Mouse (Mus musculus) kidney, adult 9 months (tissue): Measurements from ENCODE around the gene Arl15.

Experiments
- DNase-seq: peaks from one replicate; pipeline ENCODE4 v3.0.0; 2022

Arl15 gene

DNA sequence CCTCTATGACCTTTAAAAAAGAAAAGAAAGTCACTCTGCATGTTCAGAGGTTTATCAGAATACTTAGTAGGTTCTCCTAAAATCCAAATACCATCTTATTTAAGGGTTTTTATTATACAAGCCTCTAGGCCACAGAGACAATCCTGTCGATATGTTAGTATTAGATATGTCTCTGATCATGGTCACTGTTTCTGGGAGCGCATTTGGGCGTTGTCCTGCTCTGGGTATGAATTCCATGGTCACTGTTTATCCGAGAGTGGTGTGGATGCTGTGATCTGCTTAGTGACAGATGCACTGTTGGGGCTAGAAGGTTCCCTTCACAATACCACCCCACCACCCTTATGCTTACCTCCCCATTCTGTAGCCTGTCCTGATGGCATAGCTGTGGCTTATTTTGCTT lies 320.8 kb downstream of the Arl15 start:
- DNase-seq, result no peak

DNA sequence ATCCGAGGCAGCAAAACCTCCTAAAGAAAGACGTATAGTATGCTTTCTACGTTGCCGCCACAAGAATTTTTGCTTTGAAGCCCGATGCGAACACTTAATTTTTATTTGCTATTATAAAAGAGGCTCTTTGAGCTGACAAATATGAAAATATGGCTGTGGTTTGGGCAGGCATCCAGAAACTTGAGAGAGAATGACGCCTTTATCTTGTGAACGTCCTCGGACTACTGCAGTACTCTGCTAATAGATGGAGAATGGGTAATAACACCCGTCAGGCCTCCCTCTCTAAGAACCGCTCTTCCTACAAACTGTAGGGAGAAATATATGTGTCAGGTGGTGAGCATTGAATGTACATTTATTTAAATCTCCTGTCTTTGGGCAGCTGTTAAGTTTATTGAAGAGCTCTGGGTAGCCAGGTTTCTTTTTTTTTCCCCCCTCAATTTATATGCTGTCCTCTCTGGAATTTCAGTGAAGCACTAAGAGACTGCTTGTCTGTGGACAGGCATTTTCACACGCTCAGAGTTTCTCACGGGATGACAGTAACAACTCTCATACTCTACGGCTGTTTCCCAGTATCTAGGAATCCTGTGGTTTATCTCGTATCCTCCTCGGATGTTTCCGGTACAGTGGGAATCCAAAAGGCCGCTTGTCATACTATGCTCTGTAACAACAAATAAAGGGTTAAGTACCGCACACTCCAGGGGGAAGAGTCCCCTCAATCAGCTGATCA lies 324.0 kb downstream of the Arl15 start:
- DNase-seq, result peak; percentile 21

DNA sequence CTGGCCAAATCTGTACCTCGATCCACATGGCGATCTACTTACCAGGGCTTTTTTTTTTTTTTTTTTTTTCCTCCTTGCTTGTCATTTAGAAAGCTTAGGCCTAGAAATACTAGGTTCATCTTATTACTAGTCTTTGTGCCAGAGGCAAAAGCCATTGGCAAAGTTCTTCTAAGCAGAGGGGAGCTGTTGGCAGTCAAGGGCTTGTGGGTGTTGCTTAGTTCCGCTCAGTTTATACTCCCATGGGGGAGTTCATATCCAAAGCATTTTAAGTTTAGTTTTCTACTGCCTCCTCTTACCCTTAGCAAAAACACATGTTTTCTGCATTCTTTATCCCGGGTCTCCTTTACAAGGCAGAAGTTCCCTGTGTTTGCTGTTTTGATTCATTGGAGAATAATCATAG lies 325.5 kb downstream of the Arl15 start:
- no peak for DNase-seq

DNA sequence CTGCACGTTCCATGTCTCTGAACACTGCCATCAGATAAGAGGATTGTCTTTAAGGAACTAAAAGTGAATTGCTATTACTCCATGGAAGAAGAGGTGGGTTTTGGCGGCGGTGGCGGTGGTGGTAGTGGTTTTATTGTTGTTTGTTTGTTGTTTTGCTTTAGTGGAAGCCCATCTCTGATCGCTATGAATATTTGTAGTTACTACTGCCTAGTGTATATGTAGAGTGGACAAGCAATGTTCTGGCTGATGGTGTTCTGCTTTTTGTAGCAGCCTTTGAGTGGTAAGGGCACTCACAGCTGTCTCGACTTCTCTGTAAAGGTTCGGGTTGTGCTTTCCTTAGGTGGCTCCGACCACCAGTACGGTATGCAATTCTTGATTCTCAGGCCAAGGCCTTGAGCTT lies 327.3 kb downstream of the Arl15 start:
- no peak for DNase-seq

DNA sequence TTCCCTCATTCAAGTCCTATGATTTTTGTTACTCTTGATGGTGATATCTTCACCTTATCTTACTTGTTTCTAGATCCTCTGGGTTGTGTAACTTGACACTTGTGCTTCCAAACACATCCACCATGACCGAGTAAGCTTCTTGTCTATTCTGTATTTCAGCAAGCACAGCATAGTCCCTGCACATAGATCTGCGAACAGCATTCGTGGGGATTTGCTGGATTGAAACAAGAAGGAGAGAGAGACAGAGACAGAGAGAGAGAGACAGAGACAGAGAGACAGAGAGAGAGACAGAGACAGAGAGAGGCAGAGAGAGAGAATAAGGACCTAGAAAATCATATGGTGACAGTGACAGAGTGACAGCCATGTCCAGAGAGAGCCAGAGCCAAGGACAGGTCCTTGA lies 329.1 kb downstream of the Arl15 start:
- DNase-seq, result no peak

DNA sequence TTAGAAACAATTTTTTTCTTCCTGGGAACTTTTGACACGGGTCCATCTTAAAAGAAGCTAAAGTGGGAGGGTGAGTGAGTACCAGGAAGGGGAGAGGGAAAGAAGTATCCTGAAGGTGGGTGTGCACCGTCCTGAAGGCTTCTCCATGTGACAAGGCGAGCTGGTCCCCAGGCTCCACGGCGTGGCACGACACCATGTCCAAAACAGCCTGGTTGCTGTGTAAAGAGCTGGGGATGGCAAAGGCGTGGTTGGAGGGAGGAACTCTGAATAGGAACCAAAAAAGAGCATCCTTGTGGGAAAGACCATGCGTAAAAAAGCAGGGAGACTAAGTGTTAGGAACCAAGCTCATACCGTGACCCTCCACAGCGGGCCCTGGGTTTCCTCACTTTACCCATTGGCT lies 330.1 kb downstream of the Arl15 start:
- no peak for DNase-seq

DNA sequence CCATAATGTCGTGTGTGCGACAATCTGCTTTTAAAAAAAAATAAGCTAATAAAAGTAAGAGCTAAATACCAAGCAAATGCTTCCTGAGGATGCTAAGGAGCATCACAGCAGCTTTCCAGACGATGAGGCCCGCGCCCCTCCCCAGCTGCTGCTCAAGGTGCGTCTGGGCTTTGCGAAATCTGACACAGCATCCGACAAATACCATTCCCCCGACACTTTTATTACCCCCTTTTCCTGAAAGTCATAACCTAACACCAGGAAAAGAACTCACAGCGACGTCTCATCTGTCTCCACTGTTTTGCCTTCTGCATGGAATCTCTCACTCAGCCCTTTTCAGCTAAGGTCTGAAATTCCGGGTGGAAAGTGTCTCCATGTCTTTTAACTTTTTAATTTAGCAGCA lies 330.7 kb downstream of the Arl15 start:
- DNase-seq, result no peak

DNA sequence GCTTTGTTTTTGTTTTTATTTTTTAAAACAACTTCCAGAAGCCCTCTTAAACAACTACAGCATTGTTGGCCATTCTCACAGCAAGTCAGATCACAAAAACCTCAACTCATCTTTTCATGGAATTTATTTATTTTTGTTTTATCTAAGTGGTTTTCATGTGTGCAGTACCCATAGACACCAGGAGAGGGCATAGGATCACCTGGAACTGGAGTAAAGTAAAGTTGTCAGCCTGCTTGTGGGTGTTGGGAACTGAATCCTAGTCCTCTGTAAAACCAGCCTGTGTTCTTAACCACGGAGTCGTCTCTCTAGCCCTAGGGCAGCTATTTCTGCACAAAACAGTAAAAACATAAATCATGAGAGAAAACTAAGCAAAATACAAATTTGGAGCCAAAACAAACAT lies 334.1 kb downstream of the Arl15 start:
- DNase-seq, result no peak

DNA sequence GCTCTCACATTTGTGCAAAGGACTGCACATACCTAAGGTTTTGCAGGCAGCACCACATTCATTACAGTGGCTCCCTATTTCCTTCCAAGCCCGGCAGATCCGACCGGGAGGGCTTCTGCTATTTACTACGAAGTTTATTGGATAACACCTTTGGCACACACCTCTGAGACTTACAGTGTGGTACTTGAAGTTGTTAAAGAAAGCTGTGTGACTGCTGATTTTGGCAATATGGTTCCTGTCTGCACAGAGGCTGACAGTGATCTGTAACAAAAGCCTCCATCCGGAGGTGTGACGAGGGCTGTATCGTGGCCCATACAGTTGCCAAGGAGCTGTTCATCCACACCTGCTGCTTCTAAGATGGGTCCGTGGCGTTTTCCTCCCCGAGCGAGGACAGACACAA lies 335.7 kb downstream of the Arl15 start:
- no peak for DNase-seq

DNA sequence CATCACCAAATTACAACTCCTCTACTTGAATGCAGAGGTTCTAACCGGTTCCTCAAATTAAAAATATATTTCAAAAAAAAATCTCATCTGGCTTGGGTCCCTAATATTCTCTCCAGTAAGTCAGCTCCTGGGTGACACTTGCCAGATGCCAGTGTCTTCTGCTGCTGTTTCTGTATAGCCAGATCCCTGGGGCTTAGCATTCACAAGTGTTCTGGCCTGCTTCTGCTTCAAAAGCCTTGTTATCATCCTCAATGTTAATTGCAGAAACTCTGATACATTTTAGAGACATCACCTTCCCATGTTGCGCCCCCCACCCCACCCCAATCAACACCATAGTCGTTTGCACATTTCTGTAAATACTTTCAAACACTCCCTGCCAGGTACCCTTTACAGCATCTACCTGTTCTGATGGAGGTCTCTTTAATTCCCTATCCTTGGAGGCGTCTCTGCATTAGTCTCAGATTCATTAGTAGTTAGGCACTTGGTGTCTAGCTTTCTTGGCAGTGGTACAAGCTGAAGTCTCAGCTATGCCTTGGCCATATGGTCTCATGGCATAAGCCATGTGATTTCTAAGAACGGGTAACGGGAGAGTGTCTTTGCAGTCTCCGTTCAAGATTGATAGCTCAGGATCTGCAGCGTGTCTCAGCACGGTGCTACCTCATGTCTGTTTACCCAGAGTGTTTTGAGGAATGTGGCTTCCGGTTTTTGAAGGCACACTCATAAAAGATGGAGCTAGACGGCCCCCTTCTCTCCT lies 336.4 kb downstream of the Arl15 start:
- DNase-seq, result no peak

DNA sequence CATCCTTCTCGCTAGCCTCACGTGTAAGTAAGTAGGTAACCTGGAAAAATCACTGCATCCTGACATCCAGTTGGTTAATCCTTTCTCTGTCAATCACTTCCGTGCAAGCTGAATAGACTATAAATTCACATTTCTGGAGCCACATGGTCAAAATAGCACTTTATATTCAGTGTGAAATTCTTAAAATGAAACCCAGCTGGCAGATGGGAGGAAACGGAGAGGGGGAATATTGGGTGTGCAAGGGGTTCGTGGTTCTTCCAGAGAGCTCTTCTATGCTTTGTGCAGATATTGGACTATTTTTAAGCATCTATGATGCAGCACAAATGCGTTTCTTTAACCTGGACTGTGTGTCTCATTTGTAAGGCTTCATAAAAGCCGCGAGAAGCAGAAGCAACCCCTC lies 344.6 kb downstream of the Arl15 start:
- DNase-seq, result no peak

DNA sequence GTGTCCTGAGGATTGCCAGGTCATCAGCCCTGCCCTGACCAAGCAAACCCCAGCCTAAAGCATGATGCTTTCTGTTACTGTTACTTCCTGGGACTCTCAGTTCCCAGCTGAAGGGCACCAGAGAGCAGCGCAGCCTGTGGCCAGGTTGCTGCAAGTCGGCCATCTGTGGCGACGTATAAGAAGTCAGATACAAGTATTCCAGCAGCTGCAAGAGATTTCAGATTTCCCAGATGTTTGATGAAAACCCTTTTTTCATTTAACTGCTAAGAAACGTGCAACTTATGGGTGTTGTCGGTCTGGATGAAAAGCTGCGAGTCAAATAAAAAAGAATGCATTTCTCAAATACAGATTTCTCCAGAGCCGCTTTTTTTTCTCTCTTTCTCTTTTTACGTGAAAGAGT lies 345.3 kb downstream of the Arl15 start:
- DNase-seq, result no peak

DNA sequence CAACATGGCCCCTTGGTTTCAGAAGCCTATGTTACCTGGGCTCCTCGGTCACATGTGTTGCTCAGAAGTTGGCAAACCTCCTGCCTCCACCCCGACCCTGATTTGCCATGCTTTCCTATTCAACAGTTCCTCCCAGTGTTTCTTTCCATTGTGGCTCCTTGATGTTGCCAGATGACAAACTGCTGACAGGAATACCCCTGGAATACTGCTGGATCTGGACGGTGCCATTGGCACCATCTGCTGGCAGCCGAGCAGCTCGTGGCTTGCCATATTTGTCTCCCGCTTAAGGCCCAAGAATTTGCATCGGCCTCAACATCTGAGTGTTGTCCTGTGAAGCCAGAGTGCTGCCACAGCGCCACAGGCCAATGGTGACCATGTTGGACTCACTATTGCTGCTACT lies 348.5 kb downstream of the Arl15 start:
- DNase-seq, result no peak

DNA sequence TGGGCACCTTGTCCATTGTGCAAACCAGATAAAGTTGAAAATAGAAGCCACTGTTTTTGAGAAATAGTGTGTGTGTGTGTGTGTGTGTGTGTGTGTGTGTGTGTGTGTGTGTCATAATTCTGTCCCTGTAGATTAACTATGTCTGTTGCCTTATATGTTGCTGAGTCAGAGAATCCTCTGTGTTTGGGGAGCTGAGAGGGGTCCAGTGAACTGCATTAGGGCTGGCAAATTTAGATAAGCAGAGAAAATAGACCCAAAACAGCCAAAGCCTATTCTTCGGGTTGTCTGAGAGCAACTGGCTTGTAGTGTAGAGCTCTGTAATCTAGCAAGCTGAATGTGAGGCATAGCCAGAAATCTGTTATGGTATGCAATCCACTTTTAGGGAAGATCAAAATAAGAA lies 348.9 kb downstream of the Arl15 start:
- no peak for DNase-seq

DNA sequence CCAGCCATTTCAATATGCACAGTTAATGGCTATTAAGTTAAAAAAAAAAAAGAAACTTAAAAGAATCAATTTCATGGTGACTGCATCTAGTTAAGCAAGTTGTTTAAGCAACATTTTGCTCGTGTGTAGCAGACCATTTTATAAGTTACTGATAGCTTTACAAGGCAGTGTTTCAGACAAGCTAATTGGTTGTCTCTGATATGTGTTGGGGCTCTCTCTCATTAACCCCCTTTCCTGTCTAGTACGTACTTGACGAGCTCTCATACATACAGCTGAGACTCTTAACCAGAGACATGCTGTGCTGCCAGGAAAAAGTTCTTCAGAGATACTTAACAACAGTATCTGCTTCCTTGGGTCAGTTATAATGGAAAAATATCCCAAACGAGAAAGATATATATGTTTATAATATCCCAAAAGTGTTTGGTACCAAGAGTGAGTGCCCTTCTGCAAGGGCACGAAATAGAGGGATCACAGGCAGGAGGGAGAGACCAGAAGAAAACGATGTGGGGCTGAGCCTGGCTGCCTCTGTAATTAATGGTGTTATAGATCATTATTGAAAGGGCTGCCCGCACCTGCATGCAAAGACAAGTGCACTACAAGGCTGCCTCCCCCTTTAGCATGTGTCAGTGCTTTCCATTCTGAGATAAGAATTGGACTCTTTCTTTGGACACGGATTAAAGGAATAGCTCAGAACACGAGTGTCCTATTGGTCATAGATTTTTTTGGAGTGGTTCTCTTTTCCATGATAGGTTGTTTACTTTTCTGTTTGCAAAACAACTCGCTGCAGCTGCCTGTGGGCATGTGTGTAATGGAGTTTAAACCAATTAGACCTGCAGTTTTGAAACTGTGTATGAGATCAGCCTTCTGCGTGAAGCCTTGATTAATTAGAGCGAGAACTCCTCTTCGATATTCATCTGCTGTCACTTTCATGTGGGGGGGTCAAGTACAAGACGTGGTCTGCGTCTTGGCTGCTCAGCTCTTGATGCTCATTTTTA lies 350.0 kb downstream of the Arl15 start:
- no peak for DNase-seq

DNA sequence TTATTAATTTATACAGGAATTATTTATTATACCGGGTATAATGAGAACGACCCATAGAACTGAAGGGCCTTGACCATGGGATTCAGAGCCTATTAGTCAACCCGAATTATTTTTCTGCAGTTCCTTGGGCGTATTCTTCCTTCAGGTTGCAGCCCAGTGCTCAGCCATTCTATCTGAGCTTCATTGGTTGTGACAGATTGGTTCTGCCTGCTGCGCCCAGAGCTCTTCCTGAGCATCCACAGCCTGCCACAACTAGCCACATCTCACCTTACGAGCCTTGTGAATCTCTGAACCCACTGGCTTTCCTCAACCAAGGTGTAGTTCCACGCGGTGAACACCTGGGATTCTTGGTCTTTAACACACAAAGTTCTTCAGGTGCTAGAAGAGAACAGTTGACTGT lies 350.9 kb downstream of the Arl15 start:
- DNase-seq, result no peak

DNA sequence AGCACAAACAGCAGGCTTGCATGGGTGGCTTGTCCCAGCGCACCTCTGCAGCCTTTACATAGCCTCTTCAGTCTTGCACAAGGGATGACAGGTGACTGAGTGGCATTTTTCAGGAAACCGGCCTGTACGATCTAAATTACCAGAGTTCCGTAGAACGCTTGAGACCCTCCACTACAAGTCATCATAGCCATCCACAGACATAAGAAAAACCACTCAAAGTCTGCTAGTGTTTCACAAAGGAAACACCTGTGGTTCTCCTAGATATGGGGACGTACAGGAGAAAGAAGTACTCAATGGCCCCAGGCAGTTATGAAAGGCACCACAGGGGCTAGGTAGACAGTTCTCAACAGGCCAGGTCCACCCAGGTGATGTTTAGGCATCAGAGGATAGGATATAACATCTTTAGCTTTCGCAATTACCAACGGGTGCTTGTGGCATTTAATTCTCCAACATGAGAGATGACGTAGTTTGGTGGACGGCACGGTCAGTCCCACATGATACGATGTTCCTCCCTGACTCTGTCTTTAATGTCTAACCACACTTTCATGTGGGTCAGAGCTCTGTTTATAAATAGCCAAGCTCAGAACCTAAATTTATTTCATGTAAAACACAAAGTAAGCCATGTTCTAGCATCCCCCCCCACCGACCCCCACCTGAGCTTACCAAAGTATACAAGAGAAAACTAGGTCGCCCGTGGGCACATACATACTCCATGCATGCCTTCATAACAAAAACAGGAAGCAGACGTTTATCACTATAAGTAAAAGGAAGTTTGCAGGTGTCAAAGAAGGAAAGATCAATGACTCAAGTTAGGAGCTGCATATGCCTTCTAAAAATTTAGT lies 356.8 kb downstream of the Arl15 start:
- no peak for DNase-seq

DNA sequence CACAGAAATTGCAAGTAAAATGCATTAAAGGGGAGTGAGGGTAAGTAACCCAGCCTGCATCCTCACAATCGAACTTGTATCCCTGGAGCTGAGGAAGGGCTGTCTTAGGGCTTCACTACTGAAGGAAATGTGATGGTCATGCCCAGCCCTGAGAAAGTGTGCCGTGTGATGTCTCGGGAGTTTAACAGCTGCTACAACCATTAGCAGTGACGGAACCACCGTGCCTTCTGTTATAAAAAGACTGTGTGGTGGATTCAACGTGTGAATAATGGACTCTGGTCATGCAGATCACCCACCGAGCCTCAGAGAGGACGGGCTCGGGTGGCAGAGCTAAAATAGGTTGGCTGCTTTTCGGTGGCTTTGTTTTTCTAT lies 357.4 kb downstream of the Arl15 start:
- no peak for DNase-seq

DNA sequence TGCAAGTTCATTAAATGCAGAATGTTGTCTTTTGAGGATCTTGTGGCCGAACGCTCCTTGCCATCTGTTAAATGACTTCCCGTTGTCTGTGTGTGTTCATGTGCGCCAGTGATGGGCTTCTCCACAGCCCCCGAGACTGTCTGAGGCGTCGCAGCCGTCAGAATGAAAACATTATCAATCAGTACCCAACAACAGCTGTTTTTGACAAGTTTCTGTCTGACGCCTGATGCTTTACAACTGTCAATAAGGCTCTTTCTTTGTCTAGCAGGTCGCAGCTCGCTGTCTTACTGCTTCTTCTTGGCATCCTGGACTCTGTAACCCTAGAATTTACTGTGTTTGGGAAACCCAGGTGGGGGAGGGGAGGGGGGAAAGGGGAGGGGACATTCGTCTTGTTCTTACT lies 362.4 kb downstream of the Arl15 start:
- no peak for DNase-seq

DNA sequence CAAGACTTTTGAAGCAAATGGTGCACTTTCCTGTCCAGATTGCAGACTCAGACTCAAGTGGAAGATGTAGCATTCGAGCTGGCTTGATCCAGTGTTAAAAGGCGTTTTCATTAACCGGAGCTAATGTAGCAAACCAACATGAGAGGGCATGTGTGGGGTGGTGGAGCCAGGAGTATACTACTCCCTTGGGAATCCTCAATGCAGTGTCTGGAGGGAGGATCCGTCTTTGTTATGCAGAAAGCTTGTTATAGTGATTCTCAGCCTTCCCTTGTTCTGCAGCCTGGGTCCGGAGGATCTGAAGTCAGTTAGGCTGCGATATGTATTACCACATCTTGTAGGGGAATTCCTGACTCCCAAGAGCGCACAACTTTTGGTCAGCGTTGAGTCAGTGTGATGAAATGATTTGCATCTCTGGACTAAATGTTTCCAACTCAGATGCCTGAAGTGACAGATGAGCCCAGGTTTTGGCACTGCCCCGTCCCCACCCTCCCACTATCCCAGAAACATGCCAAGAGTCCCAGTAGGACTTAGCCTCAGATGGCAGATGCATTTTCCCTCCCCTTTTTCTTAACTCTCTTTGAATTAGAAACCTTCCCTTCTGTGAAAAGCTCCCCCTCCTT lies 363.9 kb downstream of the Arl15 start:
- DNase-seq, result no peak

DNA sequence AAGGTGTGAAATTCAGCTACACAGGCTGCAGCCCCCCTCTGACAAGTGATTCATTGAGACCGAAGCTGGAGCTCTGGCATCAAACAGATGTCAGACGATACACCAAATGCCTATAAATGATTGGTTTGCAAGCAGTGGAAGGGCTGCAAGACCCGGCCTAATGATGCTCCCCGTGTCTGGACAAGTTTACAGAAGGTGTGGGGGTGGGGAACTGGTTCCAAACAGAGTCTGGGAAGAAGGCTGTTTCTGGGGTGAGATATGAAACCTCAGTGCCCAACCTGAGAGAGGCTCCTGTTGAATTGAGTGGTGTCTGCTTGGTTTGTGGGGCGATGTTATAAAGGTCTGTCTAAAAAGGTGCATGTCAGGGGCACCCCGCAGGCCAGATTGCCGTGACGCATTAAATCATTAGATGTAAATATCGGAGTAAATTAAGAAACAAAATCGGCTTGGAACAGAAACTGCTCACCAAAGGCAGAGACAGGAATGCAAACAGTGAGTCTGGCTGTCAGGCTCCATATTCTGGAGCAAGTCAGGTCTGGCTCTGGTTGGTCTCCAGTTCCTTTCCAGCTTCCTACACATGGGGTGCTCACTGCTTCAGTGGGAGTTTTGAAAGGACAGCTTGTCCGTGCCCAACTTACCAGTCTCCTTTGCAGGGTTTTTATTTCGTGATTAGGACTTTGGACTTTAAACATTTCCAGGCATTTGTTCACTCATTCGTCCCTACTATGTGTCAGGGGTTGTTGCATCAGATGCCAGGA lies 365.5 kb downstream of the Arl15 start:
- DNase-seq, result no peak
